Mouse (Mus musculus): ENCODE results near the gene Psmb6. TPM values are rescaled to one million over a fixed set of nuclear protein-coding genes. Genes with fewer than 3 reads are reported as not detected.
"Not testable (repeated sequence)": the region's sequence is repeated elsewhere in the genome, so short reads cannot be mapped to it uniquely, and the experiment has no call there.

Gene Psmb6
- polyA plus RNA-seq, 1 experiment from 2014 or later: 684 TPM

- Histone ChIP-seq H3K4me2 (peak overlapping the region; percentile 76), H3K4me1 (ENCODE audit: control insufficient read depth, insufficient read depth, low read length) (peaks cover 10% of the 10 kb centered on the region), H3K36me3 (ENCODE audit: control insufficient read depth, insufficient read depth, low read length) (no peaks in the 10 kb centered on the region), H3K4me3 (ENCODE audit: low read depth, low read length) (peak overlapping the region; percentile 92), H3K9ac (ENCODE audit: low read depth, low read length) (peak overlapping the region; percentile 90; the same call in 1 of the 2 replicates), H3K9me3 (replicated peaks; ENCODE audit: control insufficient read depth, low read length) (no peaks in the 10 kb centered on the region), H3K27me3 (ENCODE audit: control insufficient read depth, insufficient read depth, low read length) (no peaks in the 10 kb centered on the region), H3K27ac (ENCODE audit: low read depth, low read length) (no peak overlapping the region)
- no peak for ATAC-seq (replicated peaks; ENCODE audit: insufficient number of reproducible peaks, low FRiP score, low TSS enrichment)
- WGBS (ENCODE audit: insufficient replicate concordance): 43% methylated on average over 4 of the region's 4 CpGs
Measured at GRCm38 (mm10) chr11:70564276-70564873, 39.2 kb downstream of the Psmb6 start.

GRCm38 (mm10) chr11:70566586-70566985 is 41.4 kb downstream of the Psmb6 start:
- no peak for ATAC-seq (replicated peaks; ENCODE audit: insufficient number of reproducible peaks, low FRiP score, low TSS enrichment)
- no peak overlapping the region for H3K4me2 ChIP-seq
- H3K9me3 ChIP-seq (replicated peaks; ENCODE audit: control insufficient read depth, low read length): no peaks in the 10 kb centered on the region
- H3K4me1 ChIP-seq (ENCODE audit: control insufficient read depth, insufficient read depth, low read length): peaks cover 10% of the 10 kb centered on the region
- 84% methylated on average over 7 of the region's 7 CpGs for WGBS (ENCODE audit: insufficient replicate concordance)
- no peak overlapping the region for H3K4me3 ChIP-seq (ENCODE audit: low read depth, low read length)
- no peak overlapping the region for H3K9ac ChIP-seq (ENCODE audit: low read depth, low read length)
- H3K36me3 ChIP-seq (ENCODE audit: control insufficient read depth, insufficient read depth, low read length): no peaks in the 10 kb centered on the region
- H3K27me3 ChIP-seq (ENCODE audit: control insufficient read depth, insufficient read depth, low read length): no peaks in the 10 kb centered on the region
- no peak overlapping the region for H3K27ac ChIP-seq (ENCODE audit: low read depth, low read length)

- H3K9ac ChIP-seq (ENCODE audit: low read depth, low read length); ATAC-seq (replicated peaks; ENCODE audit: insufficient number of reproducible peaks, low FRiP score, low TSS enrichment): not testable (repeated sequence)
- WGBS (ENCODE audit: insufficient replicate concordance): 43% methylated on average over 1 of the region's 1 CpGs
Measured at GRCm38 (mm10) chr11:70570614-70571013, 45.4 kb downstream of the Psmb6 start.

GRCm38 (mm10) chr11:70571641-70572040 is 46.5 kb downstream of the Psmb6 start:
- Histone ChIP-seq H3K4me2 (peak overlapping the region; percentile 9), H3K4me1 (ENCODE audit: control insufficient read depth, insufficient read depth, low read length) (peaks cover 12% of the 10 kb centered on the region), H3K9me3 (replicated peaks; ENCODE audit: control insufficient read depth, low read length) (no peaks in the 10 kb centered on the region), H3K27ac (ENCODE audit: low read depth, low read length) (no peak overlapping the region), H3K27me3 (ENCODE audit: control insufficient read depth, insufficient read depth, low read length) (no peaks in the 10 kb centered on the region), H3K9ac (ENCODE audit: low read depth, low read length) (no peak overlapping the region), H3K36me3 (ENCODE audit: control insufficient read depth, insufficient read depth, low read length) (no peaks in the 10 kb centered on the region), H3K4me3 (ENCODE audit: low read depth, low read length) (no peak overlapping the region)
- ATAC-seq (replicated peaks; ENCODE audit: insufficient number of reproducible peaks, low FRiP score, low TSS enrichment): no peak
- WGBS (ENCODE audit: insufficient replicate concordance): 86% methylated on average over 1 of the region's 1 CpGs

More at GRCm38 (mm10) chr11:70570614-70571013, 45.4 kb downstream of the Psmb6 start:
- H3K4me2 ChIP-seq; H3K9me3 ChIP-seq (replicated peaks; ENCODE audit: control insufficient read depth, low read length); H3K36me3 ChIP-seq (ENCODE audit: control insufficient read depth, insufficient read depth, low read length); H3K27me3 ChIP-seq (ENCODE audit: control insufficient read depth, insufficient read depth, low read length); H3K4me3 ChIP-seq (ENCODE audit: low read depth, low read length); H3K27ac ChIP-seq (ENCODE audit: low read depth, low read length): not testable (repeated sequence)
- H3K4me1 ChIP-seq (ENCODE audit: control insufficient read depth, insufficient read depth, low read length): peaks cover 12% of the 10 kb centered on the region

- WGBS (ENCODE audit: insufficient replicate concordance): 40% methylated on average over 5 of the region's 5 CpGs
- Histone ChIP-seq H3K36me3 (ENCODE audit: control insufficient read depth, insufficient read depth, low read length) (no peaks in the 10 kb centered on the region), H3K9me3 (replicated peaks; ENCODE audit: control insufficient read depth, low read length) (no peaks in the 10 kb centered on the region), H3K9ac (ENCODE audit: low read depth, low read length) (no peak overlapping the region), H3K4me3 (ENCODE audit: low read depth, low read length) (no peak overlapping the region), H3K27ac (ENCODE audit: low read depth, low read length) (no peak overlapping the region), H3K27me3 (ENCODE audit: control insufficient read depth, insufficient read depth, low read length) (no peaks in the 10 kb centered on the region), H3K4me2 (peak overlapping the region; percentile 10), H3K4me1 (ENCODE audit: control insufficient read depth, insufficient read depth, low read length) (peaks cover 12% of the 10 kb centered on the region)
- ATAC-seq (replicated peaks; ENCODE audit: insufficient number of reproducible peaks, low FRiP score, low TSS enrichment): no peak; the same call in 1 of the 2 replicates
Measured at GRCm38 (mm10) chr11:70572348-70572902, 47.3 kb downstream of the Psmb6 start.

- Histone ChIP-seq H3K27me3 (ENCODE audit: control insufficient read depth, insufficient read depth, low read length) (no peaks in the 10 kb centered on the region), H3K4me3 (ENCODE audit: low read depth, low read length) (no peak overlapping the region), H3K4me1 (ENCODE audit: control insufficient read depth, insufficient read depth, low read length) (peaks cover 14% of the 10 kb centered on the region), H3K9ac (ENCODE audit: low read depth, low read length) (no peak overlapping the region), H3K36me3 (ENCODE audit: control insufficient read depth, insufficient read depth, low read length) (no peaks in the 10 kb centered on the region), H3K4me2 (no peak overlapping the region), H3K9me3 (replicated peaks; ENCODE audit: control insufficient read depth, low read length) (no peaks in the 10 kb centered on the region), H3K27ac (ENCODE audit: low read depth, low read length) (no peak overlapping the region)
- ATAC-seq (replicated peaks; ENCODE audit: insufficient number of reproducible peaks, low FRiP score, low TSS enrichment): no peak
- WGBS (ENCODE audit: insufficient replicate concordance): 78% methylated on average over 6 of the region's 6 CpGs
Measured at GRCm38 (mm10) chr11:70573872-70574271, 48.7 kb downstream of the Psmb6 start.

GRCm38 (mm10) chr11:70577201-70577600 is 52.0 kb downstream of the Psmb6 start:
- no peak overlapping the region for H3K27ac ChIP-seq (ENCODE audit: low read depth, low read length)
- ATAC-seq (replicated peaks; ENCODE audit: insufficient number of reproducible peaks, low FRiP score, low TSS enrichment): no peak
- H3K9me3 ChIP-seq (replicated peaks; ENCODE audit: control insufficient read depth, low read length): no peaks in the 10 kb centered on the region
- H3K4me2 ChIP-seq: no peak overlapping the region
- H3K4me3 ChIP-seq (ENCODE audit: low read depth, low read length): no peak overlapping the region
- H3K27me3 ChIP-seq (ENCODE audit: control insufficient read depth, insufficient read depth, low read length): no peaks in the 10 kb centered on the region
- no peak overlapping the region for H3K9ac ChIP-seq (ENCODE audit: low read depth, low read length)
- H3K4me1 ChIP-seq (ENCODE audit: control insufficient read depth, insufficient read depth, low read length): peaks cover 19% of the 10 kb centered on the region
- 75% methylated on average over 3 of the region's 3 CpGs for WGBS (ENCODE audit: insufficient replicate concordance)
- no peaks in the 10 kb centered on the region; the same call in 1 of the 2 replicates for H3K36me3 ChIP-seq (ENCODE audit: control insufficient read depth, insufficient read depth, low read length)

Measured in heart, embryonic 11.5 days (tissue).